Comparison of ENCODE assay signal across 25 mouse cellular contexts in genomic region chr2:53102901-53103300, GRCm38 (mm10).
DNase-seq lines count a peak whose midpoint lies in the region; ATAC-seq lines count a peak whose summit lies in the region.
"Had no signal": no experiment of that assay in that cellular context is flagged by ENCODE, and none has a peak within 500 bp of the region (broad histone marks: within the 10 kb centered on the region; RNA-seq: fewer than 3 reads in every experiment).

No protein-coding gene starts in this region.

- peak; percentile 69 for DNase-seq in adrenal gland, adult 2 months
- no peak for DNase-seq in adrenal gland, postnatal 25 days
- DNase-seq in 3T3-L1 (ENCODE audit: low read depth, low spot score), result peak; percentile 12
- peak; percentile 29 for DNase-seq in adrenal gland, postnatal 10 days
- DNase-seq in adrenal gland, postnatal 36 days, result peak; percentile 27 to 42
- DNase-seq in forebrain, embryonic 14.5 days (ENCODE audit: low spot score), result no peak
- DNase-seq in layer of hippocampus, adult 9-11 months, result no peak
- no peak for DNase-seq in heart, postnatal 25 days (ENCODE audit: low spot score)
- DNase-seq: B cell, adult 2 months; cerebellum, adult 11 months; cerebellum, adult 18-20 months; cerebellum, adult 8-10 months; cerebellum, adult 9-11 months; cerebellum, postnatal 14 days; cerebellum, postnatal 36 days; gastrocnemius, adult 2 months; gastrocnemius, postnatal 10 days had no signal

- no peak overlapping the region for H3K4me3 ChIP-seq in forebrain, embryonic 14.5 days (ENCODE audit: low read depth, low read length)
- H3K4me3 ChIP-seq: embryonic facial prominence, embryonic 10.5 days; embryonic facial prominence, embryonic 12.5 days; forebrain, embryonic 10.5 days; forebrain, embryonic 13.5 days; gastrocnemius, adult 2 months had no signal

- H3K27me3 ChIP-seq in forebrain, embryonic 14.5 days (replicated peaks; ENCODE audit: control insufficient read depth, insufficient read depth, low read length), result no peaks in the 10 kb centered on the region
- H3K27me3 ChIP-seq: CH12.LX; embryonic facial prominence, embryonic 12.5 days; forebrain, embryonic 13.5 days; Patski had no signal

- no peak overlapping the region for H3K27ac ChIP-seq in forebrain, embryonic 14.5 days (ENCODE audit: low read depth, low read length)
- H3K27ac ChIP-seq: embryonic facial prominence, embryonic 10.5 days; embryonic facial prominence, embryonic 12.5 days; forebrain, embryonic 10.5 days; forebrain, embryonic 13.5 days; gastrocnemius, adult 2 months had no signal

- peaks cover 51% of the 10 kb centered on the region for H3K36me3 ChIP-seq in forebrain, embryonic 14.5 days (ENCODE audit: control insufficient read depth, insufficient read depth, low read length)
- H3K36me3 ChIP-seq: G1E had no signal

- intact Hi-C loops in heart, postnatal 25 days (cut with DNase I), result no loop called here

- no peak overlapping the region for H3K9ac ChIP-seq in forebrain, embryonic 14.5 days (ENCODE audit: low read length)
- H3K9ac ChIP-seq: embryonic facial prominence, embryonic 12.5 days; forebrain, embryonic 13.5 days had no signal

- H3K4me2 ChIP-seq in forebrain, embryonic 14.5 days (ENCODE audit: low read length), result no peak overlapping the region
- H3K4me2 ChIP-seq: embryonic facial prominence, embryonic 12.5 days; forebrain, embryonic 13.5 days had no signal

- no peaks in the 10 kb centered on the region for H3K4me1 ChIP-seq in forebrain, embryonic 14.5 days (ENCODE audit: control insufficient read depth, insufficient read depth, low read length)
- H3K4me1 ChIP-seq: embryonic facial prominence, embryonic 10.5 days; embryonic facial prominence, embryonic 12.5 days; forebrain, embryonic 10.5 days had no signal

- no peaks in the 10 kb centered on the region for H3K9me3 ChIP-seq in forebrain, embryonic 14.5 days (replicated peaks; ENCODE audit: control insufficient read depth, low read length)
- H3K9me3 ChIP-seq: embryonic facial prominence, embryonic 10.5 days; embryonic facial prominence, embryonic 12.5 days; forebrain, embryonic 10.5 days; forebrain, embryonic 13.5 days; G1E had no signal

- 100% methylated on average over 2 of the region's 2 CpGs for WGBS in forebrain, embryonic 14.5 days

- no peak for ATAC-seq in forebrain, embryonic 14.5 days
- ATAC-seq: forebrain, embryonic 13.5 days; forebrain, embryonic 16.5 days; Patski had no signal

Comparison
In these comparisons a context has a peak if more than half of its experiments do, and no peak if none do; other contexts are left out.
1. DNase-seq: peak in adrenal gland, adult 2 months (single experiment), 3T3-L1 (single experiment), adrenal gland, postnatal 10 days (single experiment) and adrenal gland, postnatal 36 days (2 of 2); none in adrenal gland, postnatal 25 days (single experiment), forebrain, embryonic 14.5 days (single experiment), layer of hippocampus, adult 9-11 months (single experiment) and heart, postnatal 25 days (single experiment).